Mouse (Mus musculus) WW6 (cell line): ENCODE measurements around the gene Pus10.

Experiments used
- DNase-seq: peaks from one replicate; pipeline ENCODE4 v3.0.0-alpha.2; 2013; ENCODE audit warnings: low read depth, low spot score

The Pus10 gene

GRCm38 (mm10) chr11:23695847-23696246, 30.4 kb downstream of the Pus10 start:
- no peak for DNase-seq

GRCm38 (mm10) chr11:23698526-23698925, 33.1 kb downstream of the Pus10 start:
- no peak for DNase-seq

GRCm38 (mm10) chr11:23699414-23700095, 34.1 kb downstream of the Pus10 start:
- DNase-seq = peak; percentile 16

GRCm38 (mm10) chr11:23701831-23702230, 36.4 kb downstream of the Pus10 start:
- no peak for DNase-seq

- no peak for DNase-seq
Measured at GRCm38 (mm10) chr11:23704604-23705294, 39.3 kb downstream of the Pus10 start.

- DNase-seq = no peak
Measured at GRCm38 (mm10) chr11:23712299-23712698, 46.8 kb downstream of the Pus10 start.

- no peak for DNase-seq
Measured at GRCm38 (mm10) chr11:23718856-23719255, 53.4 kb downstream of the Pus10 start.

- DNase-seq = no peak
Measured at GRCm38 (mm10) chr11:23719825-23720224, 54.4 kb downstream of the Pus10 start.

GRCm38 (mm10) chr11:23722326-23722725, 56.9 kb downstream of the Pus10 start:
- no peak for DNase-seq

- DNase-seq = no peak
Measured at GRCm38 (mm10) chr11:23725850-23726249, 60.4 kb downstream of the Pus10 start.

GRCm38 (mm10) chr11:23726441-23726840, 61.0 kb downstream of the Pus10 start:
- DNase-seq = no peak

- no peak for DNase-seq
Measured at GRCm38 (mm10) chr11:23728186-23728585, 62.7 kb downstream of the Pus10 start.

GRCm38 (mm10) chr11:23730120-23730519, 64.6 kb downstream of the Pus10 start:
- no peak for DNase-seq

GRCm38 (mm10) chr11:23732840-23733239, 67.4 kb downstream of the Pus10 start:
- no peak for DNase-seq

- DNase-seq = no peak
Measured at GRCm38 (mm10) chr11:23734749-23735286, 69.3 kb downstream of the Pus10 start.

GRCm38 (mm10) chr11:23735820-23736470, 70.5 kb downstream of the Pus10 start:
- no peak for DNase-seq

- no peak for DNase-seq
Measured at GRCm38 (mm10) chr11:23740895-23741294, 75.4 kb downstream of the Pus10 start.

- DNase-seq = no peak
Measured at GRCm38 (mm10) chr11:23741386-23741785, 75.9 kb downstream of the Pus10 start.

GRCm38 (mm10) chr11:23744352-23744751, 78.9 kb downstream of the Pus10 start:
- no peak for DNase-seq

- no peak for DNase-seq
Measured at GRCm38 (mm10) chr11:23746102-23746501, 80.6 kb downstream of the Pus10 start.

GRCm38 (mm10) chr11:23753136-23753710, 87.7 kb downstream of the Pus10 start:
- DNase-seq = no peak

- no peak for DNase-seq
Measured at GRCm38 (mm10) chr11:23754329-23754728, 88.9 kb downstream of the Pus10 start.
